Mouse (Mus musculus): ENCODE results near the gene Golgb1. TPM values are rescaled to one million over a fixed set of nuclear protein-coding genes. Genes with fewer than 3 reads are reported as not detected.

Golgb1 gene
- polyA plus RNA-seq, 1 experiment from 2014 or later = 70.7 TPM

- H3K9me3 ChIP-seq (replicated peaks; ENCODE audit: control insufficient read depth, low read length) = no peaks in the 10 kb centered on the region
- ATAC-seq (replicated peaks; ENCODE audit: insufficient number of reproducible peaks, low FRiP score, low TSS enrichment, low read depth) = no peak
- H3K27ac ChIP-seq (replicated peaks; ENCODE audit: low read depth, low read length) = no peak overlapping the region
- WGBS = 88% methylated on average over 8 of the region's 8 CpGs
- H3K4me2 ChIP-seq (ENCODE audit: low read depth, low read length) = no peak overlapping the region
- H3K36me3 ChIP-seq (replicated peaks; ENCODE audit: control insufficient read depth, insufficient read depth, low read depth, low read length) = peaks cover 6% of the 10 kb centered on the region
- no peak overlapping the region for H3K4me3 ChIP-seq (ENCODE audit: low read depth, low read length)
- H3K9ac ChIP-seq (replicated peaks; ENCODE audit: low read length) = no peak overlapping the region
- no peaks in the 10 kb centered on the region for H3K4me1 ChIP-seq (ENCODE audit: control insufficient read depth, insufficient read depth, low read length)
- H3K27me3 ChIP-seq (ENCODE audit: control insufficient read depth, insufficient read depth, low read length) = no peaks in the 10 kb centered on the region
- DNase-seq (ENCODE audit: low spot score) = no peak
These were observed 53.2 kb downstream of the Golgb1 start for GRCm38 (mm10) chr16:36928106-36928500.

GRCm38 (mm10) chr16:36929216-36929615 lies 54.3 kb downstream of the Golgb1 start:
- no peaks in the 10 kb centered on the region for H3K9me3 ChIP-seq (replicated peaks; ENCODE audit: control insufficient read depth, low read length)
- H3K4me2 ChIP-seq (ENCODE audit: low read depth, low read length) = no peak overlapping the region
- ATAC-seq (replicated peaks; ENCODE audit: insufficient number of reproducible peaks, low FRiP score, low TSS enrichment, low read depth) (no peak), DNase-seq (ENCODE audit: low spot score) (no peak)
- H3K4me1 ChIP-seq (ENCODE audit: control insufficient read depth, insufficient read depth, low read length) = no peaks in the 10 kb centered on the region
- H3K27ac ChIP-seq (replicated peaks; ENCODE audit: low read depth, low read length) = no peak overlapping the region
- no peaks in the 10 kb centered on the region for H3K27me3 ChIP-seq (ENCODE audit: control insufficient read depth, insufficient read depth, low read length)
- no peak overlapping the region for H3K4me3 ChIP-seq (ENCODE audit: low read depth, low read length)
- H3K36me3 ChIP-seq (replicated peaks; ENCODE audit: control insufficient read depth, insufficient read depth, low read depth, low read length) = peaks cover 6% of the 10 kb centered on the region
- H3K9ac ChIP-seq (replicated peaks; ENCODE audit: low read length) = no peak overlapping the region
- 95% methylated on average over 7 of the region's 7 CpGs for WGBS

GRCm38 (mm10) chr16:36930231-36931136 lies 55.5 kb downstream of the Golgb1 start:
- DNase-seq (ENCODE audit: low spot score) = no peak
- H3K4me1 ChIP-seq (ENCODE audit: control insufficient read depth, insufficient read depth, low read length) = no peaks in the 10 kb centered on the region
- no peaks in the 10 kb centered on the region for H3K9me3 ChIP-seq (replicated peaks; ENCODE audit: control insufficient read depth, low read length)
- no peak overlapping the region for H3K27ac ChIP-seq (replicated peaks; ENCODE audit: low read depth, low read length)
- no peaks in the 10 kb centered on the region for H3K27me3 ChIP-seq (ENCODE audit: control insufficient read depth, insufficient read depth, low read length)
- H3K4me3 ChIP-seq (ENCODE audit: low read depth, low read length) = no peak overlapping the region
- WGBS = 75% methylated on average over 11 of the region's 11 CpGs
- H3K36me3 ChIP-seq (replicated peaks; ENCODE audit: control insufficient read depth, insufficient read depth, low read depth, low read length) = peaks cover 6% of the 10 kb centered on the region
- H3K9ac ChIP-seq (replicated peaks; ENCODE audit: low read length) = no peak overlapping the region
- no peak for ATAC-seq (replicated peaks; ENCODE audit: insufficient number of reproducible peaks, low FRiP score, low TSS enrichment, low read depth)
- H3K4me2 ChIP-seq (ENCODE audit: low read depth, low read length) = no peak overlapping the region

- Histone ChIP-seq H3K27me3 (ENCODE audit: control insufficient read depth, insufficient read depth, low read length) (no peaks in the 10 kb centered on the region), H3K4me2 (ENCODE audit: low read depth, low read length) (no peak overlapping the region), H3K27ac (replicated peaks; ENCODE audit: low read depth, low read length) (no peak overlapping the region), H3K4me1 (ENCODE audit: control insufficient read depth, insufficient read depth, low read length) (no peaks in the 10 kb centered on the region), H3K9me3 (replicated peaks; ENCODE audit: control insufficient read depth, low read length) (no peaks in the 10 kb centered on the region), H3K36me3 (replicated peaks; ENCODE audit: control insufficient read depth, insufficient read depth, low read depth, low read length) (peaks cover 6% of the 10 kb centered on the region), H3K9ac (replicated peaks; ENCODE audit: low read length) (no peak overlapping the region), H3K4me3 (ENCODE audit: low read depth, low read length) (no peak overlapping the region)
- ATAC-seq (replicated peaks; ENCODE audit: insufficient number of reproducible peaks, low FRiP score, low TSS enrichment, low read depth) = no peak
- DNase-seq (ENCODE audit: low spot score) = no peak
- WGBS = 95% methylated on average over 10 of the region's 10 CpGs
These were observed 56.4 kb downstream of the Golgb1 start for GRCm38 (mm10) chr16:36931381-36931780.

- H3K36me3 ChIP-seq (replicated peaks; ENCODE audit: control insufficient read depth, insufficient read depth, low read depth, low read length) = peaks cover 6% of the 10 kb centered on the region
These were observed 57.0 kb downstream of the Golgb1 start for GRCm38 (mm10) chr16:36931976-36932375.

GRCm38 (mm10) chr16:36932546-36932945 lies 57.6 kb downstream of the Golgb1 start:
- no peak for DNase-seq (ENCODE audit: low spot score)
- H3K9ac ChIP-seq (replicated peaks; ENCODE audit: low read length) = no peak overlapping the region
- no peak overlapping the region for H3K27ac ChIP-seq (replicated peaks; ENCODE audit: low read depth, low read length)
- no peaks in the 10 kb centered on the region for H3K9me3 ChIP-seq (replicated peaks; ENCODE audit: control insufficient read depth, low read length)
- peaks cover 6% of the 10 kb centered on the region for H3K36me3 ChIP-seq (replicated peaks; ENCODE audit: control insufficient read depth, insufficient read depth, low read depth, low read length)
- H3K4me3 ChIP-seq (ENCODE audit: low read depth, low read length) = no peak overlapping the region
- ATAC-seq (replicated peaks; ENCODE audit: insufficient number of reproducible peaks, low FRiP score, low TSS enrichment, low read depth) = no peak
- 89% methylated on average over 6 of the region's 6 CpGs for WGBS
- H3K27me3 ChIP-seq (ENCODE audit: control insufficient read depth, insufficient read depth, low read length) = no peaks in the 10 kb centered on the region
- H3K4me2 ChIP-seq (ENCODE audit: low read depth, low read length) = no peak overlapping the region
- no peaks in the 10 kb centered on the region for H3K4me1 ChIP-seq (ENCODE audit: control insufficient read depth, insufficient read depth, low read length)

More at GRCm38 (mm10) chr16:36931976-36932375, 57.0 kb downstream of the Golgb1 start:
- Histone ChIP-seq H3K4me1 (ENCODE audit: control insufficient read depth, insufficient read depth, low read length) (no peaks in the 10 kb centered on the region), H3K4me3 (ENCODE audit: low read depth, low read length) (no peak overlapping the region), H3K27me3 (ENCODE audit: control insufficient read depth, insufficient read depth, low read length) (no peaks in the 10 kb centered on the region), H3K9me3 (replicated peaks; ENCODE audit: control insufficient read depth, low read length) (no peaks in the 10 kb centered on the region), H3K4me2 (ENCODE audit: low read depth, low read length) (no peak overlapping the region), H3K9ac (replicated peaks; ENCODE audit: low read length) (no peak overlapping the region), H3K27ac (replicated peaks; ENCODE audit: low read depth, low read length) (no peak overlapping the region)
- DNase-seq (ENCODE audit: low spot score) = peak; percentile 63
- no peak for ATAC-seq (replicated peaks; ENCODE audit: insufficient number of reproducible peaks, low FRiP score, low TSS enrichment, low read depth)
- WGBS = 67% methylated on average over 3 of the region's 3 CpGs

GRCm38 (mm10) chr16:36934131-36934840 lies 59.3 kb downstream of the Golgb1 start:
- H3K4me1 ChIP-seq (ENCODE audit: control insufficient read depth, insufficient read depth, low read length) = no peaks in the 10 kb centered on the region
- no peak overlapping the region for H3K27ac ChIP-seq (replicated peaks; ENCODE audit: low read depth, low read length)
- no peak overlapping the region for H3K4me3 ChIP-seq (ENCODE audit: low read depth, low read length)
- no peaks in the 10 kb centered on the region for H3K9me3 ChIP-seq (replicated peaks; ENCODE audit: control insufficient read depth, low read length)
- H3K4me2 ChIP-seq (ENCODE audit: low read depth, low read length) = no peak overlapping the region
- ATAC-seq (replicated peaks; ENCODE audit: insufficient number of reproducible peaks, low FRiP score, low TSS enrichment, low read depth) (no peak), DNase-seq (ENCODE audit: low spot score) (no peak)
- H3K36me3 ChIP-seq (replicated peaks; ENCODE audit: control insufficient read depth, insufficient read depth, low read depth, low read length) = peaks cover under 1% of the 10 kb centered on the region
- H3K9ac ChIP-seq (replicated peaks; ENCODE audit: low read length) = no peak overlapping the region
- H3K27me3 ChIP-seq (ENCODE audit: control insufficient read depth, insufficient read depth, low read length) = no peaks in the 10 kb centered on the region
- 79% methylated on average over 6 of the region's 6 CpGs for WGBS
